Mouse (Mus musculus) kidney, postnatal 10 days (tissue): ENCODE measurements around the gene Bach2.

Experiments
- DNase-seq: peaks from one replicate; pipeline ENCODE4 v3.0.0; 2021; ENCODE audit warnings: mixed read lengths

The Bach2 gene

GRCm38 (mm10) chr4:32394850-32395249 is 156.2 kb downstream of the Bach2 start:
- no peak for DNase-seq

- DNase-seq, result no peak
These were observed 162.9 kb downstream of the Bach2 start for GRCm38 (mm10) chr4:32401459-32401858.

- DNase-seq, result no peak
These were observed 164.9 kb downstream of the Bach2 start for GRCm38 (mm10) chr4:32403506-32403905.

GRCm38 (mm10) chr4:32405149-32405882 is 166.7 kb downstream of the Bach2 start:
- no peak for DNase-seq

- no peak for DNase-seq
These were observed 167.4 kb downstream of the Bach2 start for GRCm38 (mm10) chr4:32405985-32406384.

GRCm38 (mm10) chr4:32408535-32408934 is 169.9 kb downstream of the Bach2 start:
- DNase-seq, result no peak

GRCm38 (mm10) chr4:32409116-32409880 is 170.7 kb downstream of the Bach2 start:
- DNase-seq, result no peak

GRCm38 (mm10) chr4:32413063-32413462 is 174.5 kb downstream of the Bach2 start:
- DNase-seq, result no peak

GRCm38 (mm10) chr4:32413505-32413904 is 174.9 kb downstream of the Bach2 start:
- no peak for DNase-seq

- no peak for DNase-seq
These were observed 176.4 kb downstream of the Bach2 start for GRCm38 (mm10) chr4:32414959-32415358.

- no peak for DNase-seq
These were observed 179.3 kb downstream of the Bach2 start for GRCm38 (mm10) chr4:32417939-32418338.

- DNase-seq, result no peak
These were observed 183.0 kb downstream of the Bach2 start for GRCm38 (mm10) chr4:32421570-32421969.

- DNase-seq, result no peak
These were observed 183.8 kb downstream of the Bach2 start for GRCm38 (mm10) chr4:32422427-32422826.

GRCm38 (mm10) chr4:32423667-32424066 is 185.1 kb downstream of the Bach2 start:
- no peak for DNase-seq

GRCm38 (mm10) chr4:32424434-32424833 is 185.8 kb downstream of the Bach2 start:
- DNase-seq, result no peak

GRCm38 (mm10) chr4:32425060-32425459 is 186.5 kb downstream of the Bach2 start:
- no peak for DNase-seq

- no peak for DNase-seq
These were observed 187.0 kb downstream of the Bach2 start for GRCm38 (mm10) chr4:32425641-32426040.

- DNase-seq, result no peak
These were observed 188.4 kb downstream of the Bach2 start for GRCm38 (mm10) chr4:32426779-32427577.

GRCm38 (mm10) chr4:32428738-32429137 is 190.1 kb downstream of the Bach2 start:
- DNase-seq, result no peak

GRCm38 (mm10) chr4:32430136-32430535 is 191.5 kb downstream of the Bach2 start:
- no peak for DNase-seq

GRCm38 (mm10) chr4:32430981-32431380 is 192.4 kb downstream of the Bach2 start:
- DNase-seq, result no peak

- DNase-seq, result no peak
These were observed 193.7 kb downstream of the Bach2 start for GRCm38 (mm10) chr4:32432271-32432781.

- DNase-seq, result no peak
These were observed 194.3 kb downstream of the Bach2 start for GRCm38 (mm10) chr4:32432945-32433344.
